ENCODE assay signal across 9 mouse cellular contexts in the genomic region with DNA sequence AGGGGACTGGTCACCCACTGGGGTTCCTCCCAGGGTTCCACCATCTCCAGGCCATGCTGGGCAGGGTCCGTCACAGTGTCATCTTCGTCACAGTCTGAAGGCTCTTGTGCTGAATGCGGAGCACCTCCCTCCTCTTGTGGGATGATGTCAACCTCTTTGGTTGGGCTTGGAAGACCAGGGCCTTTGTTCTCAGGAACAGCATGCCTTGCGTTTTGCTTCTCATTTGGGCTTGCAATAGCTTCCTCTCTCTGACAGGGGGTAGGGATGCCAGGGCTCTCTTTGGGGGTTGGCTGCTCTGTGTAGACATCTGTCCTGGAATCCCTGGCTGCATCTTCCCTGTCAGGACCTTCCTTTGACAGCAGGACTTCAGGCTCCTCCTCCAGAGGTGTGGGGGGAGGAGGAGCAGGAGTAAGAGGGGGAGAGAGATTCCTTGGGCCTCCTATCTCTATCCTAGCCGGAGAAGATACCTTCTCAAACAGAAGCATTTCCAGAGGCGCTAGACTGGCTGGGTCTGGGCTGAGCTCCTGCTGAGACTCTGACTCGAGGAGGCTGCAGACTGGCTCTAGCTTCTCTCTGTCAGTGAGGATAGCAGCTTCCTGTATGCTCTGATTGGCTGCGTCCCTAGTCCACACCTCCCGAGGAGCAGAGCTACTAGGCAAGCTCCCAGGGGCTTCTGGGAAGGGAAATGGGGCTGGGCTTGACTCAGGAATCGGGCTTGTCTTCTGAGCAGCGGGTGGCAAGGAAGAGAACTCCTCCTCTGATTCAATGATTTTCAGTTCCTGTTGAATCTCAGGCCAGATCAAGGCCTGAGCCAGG. TPM values are rescaled to one million over a fixed set of nuclear protein-coding genes. Genes with fewer than 3 reads are reported as not detected.
DNase-seq lines count a peak whose midpoint lies in the region; ATAC-seq lines count a peak whose summit lies in the region.
"Had no signal": no experiment of that assay in that cellular context is flagged by ENCODE, and none has a peak within 500 bp of the region (broad histone marks: within the 10 kb centered on the region; RNA-seq: fewer than 3 reads in every experiment).

No protein-coding gene starts in this region.

- H3K36me3 ChIP-seq in forebrain, embryonic 14.5 days (ENCODE audit: control insufficient read depth, insufficient read depth, low read length), result no peaks in the 10 kb centered on the region
- H3K36me3 ChIP-seq in forebrain, embryonic 10.5 days (replicated peaks), result peaks cover 19% of the 10 kb centered on the region
- H3K36me3 ChIP-seq in neural tube, embryonic 13.5 days, result peaks cover 9% of the 10 kb centered on the region

- 0 out of 2 replicates have a peak, but pooled peaks have one; percentile 61 for ATAC-seq in forebrain, embryonic 14.5 days
- ATAC-seq in neural tube, embryonic 13.5 days (ENCODE audit: low read depth), result peak; percentile 50; the same call in 1 of the 2 replicates
- ATAC-seq in monocyte, adult 5-6 weeks (replicated peaks; ENCODE audit: insufficient number of reproducible peaks, low FRiP score, low TSS enrichment, poor library complexity, severe bottlenecking), result no peak

- no peak overlapping the region for H3K4me3 ChIP-seq in forebrain, embryonic 14.5 days (ENCODE audit: low read depth, low read length)
- H3K4me3 ChIP-seq in forebrain, embryonic 10.5 days, result no peak overlapping the region
- no peak overlapping the region for H3K4me3 ChIP-seq in neural tube, embryonic 13.5 days
- H3K4me3 ChIP-seq: megakaryocyte, embryonic 14.5 days had no signal

- H3K27ac ChIP-seq in forebrain, embryonic 14.5 days (ENCODE audit: low read depth, low read length), result no peak overlapping the region
- no peak overlapping the region for H3K27ac ChIP-seq in forebrain, embryonic 10.5 days
- H3K27ac ChIP-seq in neural tube, embryonic 13.5 days (replicated peaks), result no peak overlapping the region

- no peaks in the 10 kb centered on the region for H3K27me3 ChIP-seq in forebrain, embryonic 14.5 days (replicated peaks; ENCODE audit: control insufficient read depth, insufficient read depth, low read length)
- no peaks in the 10 kb centered on the region for H3K27me3 ChIP-seq in forebrain, embryonic 10.5 days (ENCODE audit: poor library complexity, severe bottlenecking)
- no peaks in the 10 kb centered on the region for H3K27me3 ChIP-seq in neural tube, embryonic 13.5 days

- DNase-seq in forebrain, embryonic 14.5 days (ENCODE audit: low spot score), result peak; percentile 29
- no peak for DNase-seq in forebrain, embryonic 10.5 days (ENCODE audit: extremely low spot score, low spot score)
- peak; percentile 7 for DNase-seq in thymus, postnatal 25 days
- DNase-seq in thymus, adult 18-20 months, result no peak
- peak; percentile 46 for DNase-seq in gastrocnemius, postnatal 10 days
- DNase-seq in layer of hippocampus, adult 8-10 months (ENCODE audit: low spot score in 2 of 2), result peak; percentile 42 to 68

- H3K9ac ChIP-seq in forebrain, embryonic 14.5 days (ENCODE audit: low read length), result no peak overlapping the region
- H3K9ac ChIP-seq in neural tube, embryonic 13.5 days, result no peak overlapping the region

- WGBS in forebrain, embryonic 14.5 days, result 52% methylated on average over 11 of the region's 11 CpGs
- WGBS in forebrain, embryonic 10.5 days, result 56% methylated on average over 11 of the region's 11 CpGs
- 47% methylated on average over 11 of the region's 11 CpGs for WGBS in neural tube, embryonic 13.5 days

- H3K4me2 ChIP-seq in forebrain, embryonic 14.5 days (ENCODE audit: low read length), result no peak overlapping the region
- H3K4me2 ChIP-seq in neural tube, embryonic 13.5 days, result no peak overlapping the region

- H3K4me1 ChIP-seq in forebrain, embryonic 14.5 days (ENCODE audit: control insufficient read depth, insufficient read depth, low read length), result no peaks in the 10 kb centered on the region
- no peaks in the 10 kb centered on the region for H3K4me1 ChIP-seq in forebrain, embryonic 10.5 days
- no peaks in the 10 kb centered on the region for H3K4me1 ChIP-seq in neural tube, embryonic 13.5 days (replicated peaks)
- H3K4me1 ChIP-seq: megakaryocyte, embryonic 14.5 days had no signal

- no peaks in the 10 kb centered on the region for H3K9me3 ChIP-seq in forebrain, embryonic 14.5 days (replicated peaks; ENCODE audit: control insufficient read depth, low read length)
- H3K9me3 ChIP-seq in forebrain, embryonic 10.5 days, result no peaks in the 10 kb centered on the region
- no peaks in the 10 kb centered on the region for H3K9me3 ChIP-seq in neural tube, embryonic 13.5 days

RNA-seq across cellular contexts. Expression of gene Tmem39a, which starts 44.7 kb away (rescaled TPM):
- 41.6 and 42.6 TPM in 2 replicates for polyA plus RNA-seq in forebrain, embryonic 14.5 days (2014; fragmentation: Nextera tagmentation; extraction: Ambion mirVana)
- 75.5 and 86.3 TPM in 2 replicates for polyA plus RNA-seq in forebrain, embryonic 10.5 days (2016; fragmentation: Nextera tagmentation; extraction: Ambion mirVana)
- 10 to 100 TPM; 22.9 to 35.5 TPM for total RNA-seq in gastrocnemius, postnatal 10 days (2021)
- total RNA-seq in layer of hippocampus, adult 8-10 months (2022), result 10 to 100 TPM; 23.5 to 31.2 (median 28.1) TPM
- 43.9 and 57.8 TPM in 2 replicates for polyA plus RNA-seq in neural tube, embryonic 13.5 days (2015; fragmentation: Nextera tagmentation; extraction: Ambion mirVana)
- total RNA-seq in monocyte, adult 5-6 weeks (2017), result 25.3 to 36.8 TPM (median 31.7 TPM) in 3 replicates

RNA-seq across cellular contexts. Expression of gene Poglut1, which starts 53.1 kb away (rescaled TPM):
- polyA plus RNA-seq in forebrain, embryonic 14.5 days (2014; fragmentation: Nextera tagmentation; extraction: Ambion mirVana), result 67.2 and 69.5 TPM in 2 replicates
- polyA plus RNA-seq in forebrain, embryonic 10.5 days (2016; fragmentation: Nextera tagmentation; extraction: Ambion mirVana), result 69.8 and 72.2 TPM in 2 replicates
- total RNA-seq in gastrocnemius, postnatal 10 days (2021), result 10 to 100 TPM in 1 of 2 experiments, 1 to 10 TPM in 1; 9.3 to 12.1 TPM
- 10 to 100 TPM; 43.7 to 55.5 (median 51.0) TPM for total RNA-seq in layer of hippocampus, adult 8-10 months (2022)
- polyA plus RNA-seq in neural tube, embryonic 13.5 days (2015; fragmentation: Nextera tagmentation; extraction: Ambion mirVana), result 63.3 and 73.7 TPM in 2 replicates
- total RNA-seq in monocyte, adult 5-6 weeks (2017), result 11.8 to 14.3 TPM (median 12.6 TPM) in 3 replicates

Comparison
In these comparisons a context has a peak if more than half of its experiments do, and no peak if none do; other contexts are left out.
1. DNase-seq: peak in forebrain, embryonic 14.5 days (single experiment), thymus, postnatal 25 days (single experiment), gastrocnemius, postnatal 10 days (single experiment) and layer of hippocampus, adult 8-10 months (2 of 2); none in forebrain, embryonic 10.5 days (single experiment) and thymus, adult 18-20 months (0 of 2).